Mouse (Mus musculus): Measurements from ENCODE around the gene Gm10352. TPM values are rescaled to one million over a fixed set of nuclear protein-coding genes. Genes with fewer than 3 reads are reported as not detected.
"Not testable (repeated sequence)": the region's sequence is repeated elsewhere in the genome, so short reads cannot be mapped to it uniquely, and the experiment has no call there.

Gm10352 gene
- total RNA-seq (2021), result not detected
- long read RNA-seq, experiment 1, result 0 reads
- long read RNA-seq, experiment 2, result 0 reads

DNA sequence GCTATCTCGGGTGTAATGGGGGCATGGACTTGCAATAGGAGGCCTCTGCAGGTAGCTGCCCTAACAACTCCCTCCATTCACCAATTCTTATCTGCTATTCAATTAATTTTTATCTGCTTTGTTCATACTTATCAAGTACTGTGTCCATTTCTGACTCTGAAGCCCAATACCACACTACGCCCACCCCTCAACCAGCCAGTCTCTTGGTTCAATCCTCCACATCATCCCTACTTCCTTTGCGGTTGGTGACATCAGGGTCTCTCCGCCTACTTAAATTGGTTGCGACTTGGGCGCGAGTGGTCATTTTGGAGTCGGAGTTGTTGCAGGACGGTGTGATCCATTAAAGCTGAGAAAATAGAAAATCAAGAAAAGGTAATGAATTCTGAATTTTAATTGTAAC lies at the start of gene Gm10352:
Gene Gm10352 (plus strand): TSS at position 301 of the 400 bp plus-strand sequence.
- not testable (repeated sequence) for DNase-seq

DNA sequence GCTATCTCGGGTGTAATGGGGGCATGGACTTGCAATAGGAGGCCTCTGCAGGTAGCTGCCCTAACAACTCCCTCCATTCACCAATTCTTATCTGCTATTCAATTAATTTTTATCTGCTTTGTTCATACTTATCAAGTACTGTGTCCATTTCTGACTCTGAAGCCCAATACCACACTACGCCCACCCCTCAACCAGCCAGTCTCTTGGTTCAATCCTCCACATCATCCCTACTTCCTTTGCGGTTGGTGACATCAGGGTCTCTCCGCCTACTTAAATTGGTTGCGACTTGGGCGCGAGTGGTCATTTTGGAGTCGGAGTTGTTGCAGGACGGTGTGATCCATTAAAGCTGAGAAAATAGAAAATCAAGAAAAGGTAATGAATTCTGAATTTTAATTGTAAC lies 31.5 kb downstream of the Gm10352 start, which contains the start of gene Gm29289:
Gene Gm29289 (plus strand): TSS at position 301 of the 400 bp plus-strand sequence.
- DNase-seq, result not testable (repeated sequence)

Other genes starting within 250 kb of the Gm10352 start
- not detected for gene Sry, start 237.3 kb upstream of the Gm10352 start, total RNA-seq (2021)
- gene H2al2b, start 180.3 kb upstream of the Gm10352 start, total RNA-seq (2021), result not detected
- not detected for gene Gm4064, start 104.8 kb upstream of the Gm10352 start, total RNA-seq (2021)
- not detected for gene Rbmy, start 70.3 kb upstream of the Gm10352 start, total RNA-seq (2021)
- not detected for gene Gm10256, start 70.3 kb upstream of the Gm10352 start, total RNA-seq (2021)
- gene Gm29289, start 31.6 kb downstream of the Gm10352 start, total RNA-seq (2021), result not detected

All from gastrocnemius, postnatal 25 days (tissue).